Mouse (Mus musculus) midbrain, embryonic 14.5 days (tissue): Measurements from ENCODE around the gene Cbfa2t3. TPM values are rescaled to one million over a fixed set of nuclear protein-coding genes. Genes with fewer than 3 reads are reported as not detected.

ENCODE experiments used
- ATAC-seq: fragments of 200-750 bp; cut with Nextera tagmentation; 2 replicates; pipeline ENCODE4 v1.8.0; 2017; ENCODE audit warnings: moderate number of reproducible peaks, moderate library complexity; ENCODE audit not compliant: low FRiP score, low TSS enrichment
- DNase-seq: peaks from one replicate; pipeline ENCODE4 v3.0.0-alpha.2; 2015
- H3K27ac ChIP-seq: fragments of 300-500 bp; sonication (generic); replicated peaks from 2 replicates; pipeline ENCODE4 v1.5.1; 2014; ENCODE audit warnings: mild to moderate bottlenecking, low read depth, low read length, moderate library complexity
- H3K27me3 ChIP-seq: fragments of 300-500 bp; sonication (generic); 2 replicates; pipeline ENCODE4 v1.6.1; 2014; ENCODE audit warnings: low read length, control low read depth, mixed read lengths; ENCODE audit not compliant: control insufficient read depth, insufficient read depth
- H3K36me3 ChIP-seq: fragments of 300-500 bp; sonication (generic); 2 replicates; pipeline ENCODE4 v1.6.1; 2014; ENCODE audit warnings: low read length, control low read depth; ENCODE audit not compliant: control insufficient read depth, insufficient read depth
- H3K4me1 ChIP-seq: fragments of 300-500 bp; sonication (generic); 2 replicates; pipeline ENCODE4 v1.6.1; 2014; ENCODE audit warnings: mild to moderate bottlenecking, antibody characterized with exemption, low read length, control low read depth; ENCODE audit not compliant: control insufficient read depth, insufficient read depth
- H3K4me2 ChIP-seq: fragments of 300-500 bp; sonication (generic); 2 replicates; pipeline ENCODE4 v1.6.1; 2014; ENCODE audit warnings: mild to moderate bottlenecking, low read length, moderate library complexity
- H3K4me3 ChIP-seq: fragments of 300-500 bp; sonication (generic); replicated peaks from 2 replicates; pipeline ENCODE4 v1.5.1; 2014; ENCODE audit warnings: low read depth, low read length
- H3K9ac ChIP-seq: fragments of 300-500 bp; sonication (generic); replicated peaks from 2 replicates; pipeline ENCODE4 v1.6.1; 2014; ENCODE audit warnings: mild to moderate bottlenecking, low read length, moderate library complexity
- H3K9me3 ChIP-seq: fragments of 300-500 bp; sonication (generic); 2 replicates; pipeline ENCODE4 v1.6.1; 2016; ENCODE audit warnings: low read length, control low read depth, mixed read lengths; ENCODE audit not compliant: control insufficient read depth
- WGBS: fragments of 180-500 bp; shearing (Covaris S2); extraction: QIAGEN DNeasy Blood & Tissue Kit; methylation state at CpG from one replicate; pipeline ENCODE4 v1.1.7; 2014; 5-methylcytosine and 5-hydroxymethylcytosine counted together
- polyA plus RNA-seq: library from polyadenylated mRNA; unstranded; fragments of >200 nt; fragmentation: Nextera tagmentation; extraction: Ambion mirVana; gene quantifications from 2 replicates; pipeline ENCODE4 v1.2.1, GENCODE M21; 2014

The Cbfa2t3 gene
- polyA plus RNA-seq = 25.2 and 28.7 TPM in 2 replicates

DNA sequence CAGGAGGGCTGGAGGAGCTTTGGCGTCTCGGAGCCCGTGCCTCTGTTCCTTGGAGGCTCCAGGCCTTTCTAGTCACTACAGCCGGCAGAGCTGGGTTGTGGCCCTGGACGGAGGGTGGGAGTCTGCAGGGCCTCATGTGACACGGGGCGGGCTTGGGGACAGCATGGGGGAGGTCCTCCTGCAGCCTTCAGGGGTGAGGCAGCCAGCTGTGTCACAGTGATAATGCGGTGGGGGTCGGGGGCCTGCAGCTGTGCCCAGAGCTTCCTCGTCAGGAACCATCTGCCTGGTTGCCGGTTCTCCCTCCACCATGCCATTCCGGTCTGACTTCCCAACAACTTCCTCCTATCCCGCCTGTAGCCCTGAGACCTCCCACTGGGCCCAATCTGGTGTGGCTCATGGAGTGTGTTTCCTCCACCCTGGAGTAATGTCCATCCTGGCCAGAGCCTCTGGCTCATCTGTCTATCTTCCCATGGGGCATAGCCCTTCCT, at the start of gene Cbfa2t3:
Cbfa2t3 (minus strand) TSS at position 105 of the 488 bp plus-strand sequence.
- no peak for ATAC-seq
- Histone ChIP-seq H3K4me1 (no peaks in the 10 kb centered on the region), H3K9ac (no peak within 1 kb of the TSS), H3K27me3 (no peaks in the 10 kb centered on the region), H3K4me3 (no peak within 1 kb of the TSS), H3K27ac (no peak within 1 kb of the TSS), H3K36me3 (no peaks in the 10 kb centered on the region), H3K9me3 (no peaks in the 10 kb centered on the region), H3K4me2 (no peak within 1 kb of the TSS)
- WGBS = 49% methylated on average over 13 of the region's 13 CpGs
- DNase-seq = no peak

DNA sequence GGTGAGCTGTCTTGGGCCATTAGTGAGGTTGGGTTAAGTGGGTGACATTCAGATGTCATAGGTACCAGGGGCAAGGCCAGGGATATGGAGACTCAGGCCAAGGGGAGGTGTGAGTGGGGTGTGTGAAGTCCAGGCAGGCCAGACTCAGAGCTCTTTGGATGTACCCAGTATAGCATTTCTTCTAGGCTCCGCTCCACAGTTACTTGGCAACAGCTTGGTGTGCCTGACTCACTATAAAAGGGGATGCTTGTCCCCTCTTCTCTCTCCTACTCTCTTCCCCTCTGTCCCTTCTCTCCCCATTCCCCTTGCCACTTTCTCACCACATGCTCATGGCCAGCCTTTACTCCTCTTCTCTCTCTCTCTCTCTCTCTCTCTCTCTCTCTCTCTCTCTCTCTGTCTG, 48.9 kb upstream of the Cbfa2t3 start:
- ATAC-seq (no peak), DNase-seq (no peak)
- Histone ChIP-seq H3K4me2 (no peak overlapping the region), H3K4me3 (no peak overlapping the region), H3K4me1 (peaks cover 66% of the 10 kb centered on the region), H3K9me3 (no peaks in the 10 kb centered on the region), H3K9ac (no peak overlapping the region), H3K27ac (no peak overlapping the region), H3K36me3 (no peaks in the 10 kb centered on the region), H3K27me3 (no peaks in the 10 kb centered on the region)
- 90% methylated on average over 1 of the region's 1 CpGs for WGBS

GRCm38 (mm10) chr8:122746439-122746838, 47.5 kb upstream of the Cbfa2t3 start:
- ATAC-seq (no peak), DNase-seq (no peak)
- H3K36me3 ChIP-seq = no peaks in the 10 kb centered on the region
- peak overlapping the region; percentile 95 for H3K27ac ChIP-seq
- H3K4me1 ChIP-seq = peaks cover 77% of the 10 kb centered on the region
- no peaks in the 10 kb centered on the region for H3K9me3 ChIP-seq
- H3K9ac ChIP-seq = no peak overlapping the region; the same call in 1 of the 2 replicates
- H3K4me3 ChIP-seq = no peak overlapping the region
- WGBS = 23% methylated on average over 7 of the region's 7 CpGs
- H3K27me3 ChIP-seq = no peaks in the 10 kb centered on the region
- H3K4me2 ChIP-seq = 0 out of 2 replicates have a peak overlapping the region, but pooled peaks have one; percentile 23

DNA sequence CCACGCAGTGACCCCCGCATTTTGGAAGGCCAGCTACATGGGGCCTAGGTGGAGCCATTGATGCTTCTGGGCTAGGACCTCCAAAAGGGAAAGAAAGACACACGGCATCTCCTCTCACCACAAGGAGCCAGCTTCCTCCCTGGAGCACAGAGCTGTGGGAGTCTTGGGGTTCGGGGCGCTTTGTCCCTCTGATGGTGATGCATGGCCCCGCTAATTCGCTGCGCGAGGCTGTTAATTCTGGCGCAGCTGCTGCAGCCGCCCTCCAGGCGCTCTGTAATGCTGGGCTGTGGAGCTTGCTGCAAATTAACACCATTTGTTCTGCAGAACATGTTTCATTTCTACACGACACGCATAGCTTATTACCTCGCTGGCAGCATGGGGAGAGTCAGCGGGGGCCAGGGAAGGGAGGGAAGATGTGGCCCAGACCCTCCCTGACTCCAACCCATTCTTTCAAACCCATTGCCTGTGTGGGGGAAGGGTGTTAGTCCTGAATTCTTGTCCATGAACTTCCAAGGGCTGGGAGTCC, 46.9 kb upstream of the Cbfa2t3 start:
- Histone ChIP-seq H3K9ac (peak overlapping the region; percentile 7; the same call in 1 of the 2 replicates), H3K4me1 (peaks cover 74% of the 10 kb centered on the region), H3K4me3 (no peak overlapping the region), H3K9me3 (no peaks in the 10 kb centered on the region), H3K4me2 (peak overlapping the region; percentile 23), H3K27me3 (no peaks in the 10 kb centered on the region), H3K27ac (peak overlapping the region; percentile 95), H3K36me3 (no peaks in the 10 kb centered on the region)
- ATAC-seq (peak; percentile 62), DNase-seq (peak; percentile 82)
- whole genome bisulfite sequencing = 8% methylated on average over 16 of the region's 16 CpGs

DNA sequence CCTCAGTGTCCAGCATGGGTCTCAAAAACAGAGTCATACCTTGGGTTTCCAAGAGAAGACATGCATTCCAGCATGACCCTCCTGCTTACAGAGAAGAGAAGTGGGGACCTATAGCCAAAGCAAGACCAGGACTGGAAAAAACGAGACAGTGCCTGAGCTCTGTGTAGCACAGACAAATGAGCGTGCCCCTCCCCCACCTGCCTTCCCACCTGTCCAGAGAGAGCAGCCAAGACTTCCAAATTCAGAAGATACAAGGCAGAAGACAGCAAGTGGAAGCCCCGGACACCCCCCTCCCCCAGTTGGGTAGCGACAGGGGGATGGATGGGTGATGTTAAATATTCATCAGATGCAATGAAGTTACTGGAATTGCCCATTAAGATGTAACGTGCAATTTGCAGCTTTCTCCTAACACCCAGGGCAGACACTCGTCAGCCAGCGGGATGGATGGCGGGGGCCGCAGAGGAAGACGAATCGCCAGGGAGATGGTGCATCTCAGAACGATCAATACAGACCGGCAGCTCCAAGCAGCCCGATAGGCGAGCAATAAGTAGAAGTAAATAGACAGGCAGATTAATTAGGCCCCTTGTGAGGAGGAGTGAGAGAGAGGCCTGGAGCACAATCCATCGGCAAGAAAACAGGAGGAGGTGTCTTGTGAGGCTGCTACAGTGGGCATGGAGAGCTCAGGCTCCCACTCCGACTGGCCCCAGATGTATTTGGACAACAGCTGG, 46.3 kb upstream of the Cbfa2t3 start:
- no peaks in the 10 kb centered on the region for H3K27me3 ChIP-seq
- peak overlapping the region; percentile 7; the same call in 1 of the 2 replicates for H3K9ac ChIP-seq
- peak overlapping the region; percentile 95 for H3K27ac ChIP-seq
- 17% methylated on average over 17 of the region's 17 CpGs for WGBS
- peak; percentile 58 for DNase-seq
- peak overlapping the region; percentile 23 for H3K4me2 ChIP-seq
- H3K4me3 ChIP-seq = no peak overlapping the region
- no peaks in the 10 kb centered on the region for H3K36me3 ChIP-seq
- H3K9me3 ChIP-seq = no peaks in the 10 kb centered on the region
- ATAC-seq = peak; percentile 44; the same call in 1 of the 2 replicates
- peaks cover 69% of the 10 kb centered on the region for H3K4me1 ChIP-seq

- WGBS = 8% methylated on average over 19 of the region's 19 CpGs
- Histone ChIP-seq H3K9ac (no peak overlapping the region), H3K27ac (peak overlapping the region; percentile 95), H3K4me1 (peaks cover 76% of the 10 kb centered on the region), H3K4me2 (peak overlapping the region; percentile 24), H3K27me3 (no peaks in the 10 kb centered on the region), H3K36me3 (no peaks in the 10 kb centered on the region), H3K9me3 (no peaks in the 10 kb centered on the region), H3K4me3 (no peak overlapping the region)
- ATAC-seq (no peak), DNase-seq (peak; percentile 77)
These were observed 43.6 kb upstream of the Cbfa2t3 start for GRCm38 (mm10) chr8:122742471-122742870.

DNA sequence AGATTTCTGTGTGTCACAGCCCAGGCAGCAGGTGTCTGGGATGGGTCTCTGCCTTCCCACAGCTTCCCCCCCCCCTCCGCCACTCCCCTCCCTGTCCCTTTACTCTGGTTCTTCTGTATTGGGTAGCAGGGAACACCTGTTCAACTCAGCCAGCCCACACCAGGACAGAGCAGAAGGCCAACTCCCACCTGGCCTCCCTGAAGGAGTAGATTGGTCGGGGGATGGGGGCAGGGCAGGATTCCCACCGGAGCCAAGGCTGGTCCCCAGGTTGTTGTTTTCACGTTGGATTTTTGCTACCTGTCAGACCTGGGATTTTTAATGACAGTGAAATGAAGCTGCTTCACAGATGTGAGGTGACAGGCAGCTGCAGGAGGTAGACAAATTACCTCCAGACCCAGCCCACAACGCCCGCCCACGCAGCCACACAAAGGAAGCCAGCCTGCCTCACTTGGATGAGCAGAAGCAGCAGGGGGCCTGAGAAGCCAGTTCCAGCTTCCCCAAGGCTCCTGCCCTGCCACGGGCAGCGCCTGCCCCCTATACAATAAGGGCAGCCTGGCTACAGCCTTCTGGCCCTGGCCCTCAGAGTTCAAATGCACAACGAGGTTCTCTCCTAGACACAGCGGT, 40.3 kb upstream of the Cbfa2t3 start:
- peak overlapping the region; percentile 75 for H3K27ac ChIP-seq
- ATAC-seq (no peak), DNase-seq (peak; percentile 70)
- no peaks in the 10 kb centered on the region for H3K36me3 ChIP-seq
- H3K27me3 ChIP-seq = no peaks in the 10 kb centered on the region
- 14% methylated on average over 11 of the region's 11 CpGs for WGBS
- no peak overlapping the region for H3K4me2 ChIP-seq
- H3K9ac ChIP-seq = peak overlapping the region; percentile 10; the same call in 1 of the 2 replicates
- no peak overlapping the region for H3K4me3 ChIP-seq
- H3K4me1 ChIP-seq = peaks cover 70% of the 10 kb centered on the region
- no peaks in the 10 kb centered on the region for H3K9me3 ChIP-seq

DNA sequence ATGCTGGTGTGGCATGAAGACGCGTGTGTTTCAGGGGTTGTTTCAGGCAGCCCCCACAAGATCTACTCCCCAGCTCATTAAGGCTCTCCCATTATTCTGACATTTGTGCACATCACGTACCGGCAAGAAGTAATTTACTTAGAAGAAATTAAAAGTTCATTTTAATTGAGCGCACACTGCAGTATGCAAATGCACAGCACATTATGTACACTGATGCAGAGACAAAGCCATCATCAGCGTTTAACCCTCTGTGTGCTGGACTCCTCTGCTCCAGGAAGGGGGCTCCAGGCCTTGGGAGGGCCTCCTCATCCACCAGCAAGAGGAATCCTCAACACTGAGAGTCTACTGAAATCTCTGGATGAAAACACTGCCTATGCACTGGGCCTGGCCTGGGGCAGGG, 39.0 kb upstream of the Cbfa2t3 start:
- Histone ChIP-seq H3K4me1 (peaks cover 64% of the 10 kb centered on the region), H3K9me3 (no peaks in the 10 kb centered on the region), H3K27ac (peak overlapping the region; percentile 75), H3K4me3 (no peak overlapping the region), H3K4me2 (no peak overlapping the region), H3K9ac (no peak overlapping the region; the same call in 1 of the 2 replicates), H3K27me3 (no peaks in the 10 kb centered on the region), H3K36me3 (no peaks in the 10 kb centered on the region)
- ATAC-seq = no peak
- DNase-seq = peak; percentile 61
- WGBS = 71% methylated on average over 6 of the region's 6 CpGs
